Mouse (Mus musculus): Measurements from ENCODE around the gene Zan. TPM values are rescaled to one million over a fixed set of nuclear protein-coding genes. Genes with fewer than 3 reads are reported as not detected.

The Zan gene
- polyA plus RNA-seq, 1 experiment from 2014 or later, result 0.12 TPM

DNA sequence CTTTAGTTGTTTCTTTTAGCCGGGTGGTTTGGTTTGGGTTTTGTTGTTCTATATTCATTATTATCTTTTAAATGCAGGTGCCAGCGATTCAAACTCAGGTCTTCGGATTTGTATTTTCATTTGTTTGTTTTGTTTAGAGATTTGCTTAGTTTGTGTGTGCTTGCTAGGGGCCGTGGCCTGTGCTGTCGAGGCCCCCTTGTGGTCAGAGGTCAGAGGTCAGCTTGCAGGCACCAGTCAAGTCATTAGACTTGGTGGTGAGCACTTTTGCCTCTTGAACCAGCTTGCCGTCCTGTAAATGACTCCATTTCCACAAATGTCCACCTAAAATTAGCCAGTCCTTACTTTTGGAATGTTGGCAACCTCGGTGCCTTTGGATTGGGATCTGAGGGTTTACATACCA lies 118.5 kb downstream of the Zan start:
- ATAC-seq (ENCODE audit: low FRiP score, low TSS enrichment) (no peak), DNase-seq (no peak)
- 46% methylated on average over 7 of the region's 7 CpGs for WGBS
- no peaks in the 10 kb centered on the region for H3K4me1 ChIP-seq (ENCODE audit: control insufficient read depth, insufficient read depth, low read length)
- H3K9ac ChIP-seq (replicated peaks; ENCODE audit: low read length), result no peak overlapping the region
- H3K4me3 ChIP-seq (replicated peaks; ENCODE audit: low read depth, low read length), result no peak overlapping the region
- no peak overlapping the region for H3K27ac ChIP-seq (replicated peaks; ENCODE audit: low read depth, low read length)
- H3K36me3 ChIP-seq (ENCODE audit: control insufficient read depth, insufficient read depth, low read length), result peaks cover 37% of the 10 kb centered on the region
- no peaks in the 10 kb centered on the region for H3K9me3 ChIP-seq (ENCODE audit: control insufficient read depth, low read length)
- no peak overlapping the region for H3K4me2 ChIP-seq (ENCODE audit: low read length)
- no peaks in the 10 kb centered on the region for H3K27me3 ChIP-seq (ENCODE audit: control insufficient read depth, insufficient read depth, low read length)

GRCm38 (mm10) chr5:137354091-137354490 lies 122.8 kb downstream of the Zan start:
- Histone ChIP-seq H3K4me2 (ENCODE audit: low read length) (no peak overlapping the region), H3K36me3 (ENCODE audit: control insufficient read depth, insufficient read depth, low read length) (0 out of 2 replicates have a peak, but pooled peaks cover 13% of the 10 kb centered on the region), H3K27me3 (ENCODE audit: control insufficient read depth, insufficient read depth, low read length) (peaks cover 7% of the 10 kb centered on the region; the same call in 1 of the 2 replicates), H3K9me3 (ENCODE audit: control insufficient read depth, low read length) (no peaks in the 10 kb centered on the region), H3K27ac (replicated peaks; ENCODE audit: low read depth, low read length) (no peak overlapping the region), H3K9ac (replicated peaks; ENCODE audit: low read length) (no peak overlapping the region), H3K4me3 (replicated peaks; ENCODE audit: low read depth, low read length) (no peak overlapping the region), H3K4me1 (ENCODE audit: control insufficient read depth, insufficient read depth, low read length) (peaks cover 19% of the 10 kb centered on the region)
- no peak for ATAC-seq (ENCODE audit: low FRiP score, low TSS enrichment)
- 85% methylated on average over 17 of the region's 17 CpGs for WGBS
- no peak for DNase-seq

DNA sequence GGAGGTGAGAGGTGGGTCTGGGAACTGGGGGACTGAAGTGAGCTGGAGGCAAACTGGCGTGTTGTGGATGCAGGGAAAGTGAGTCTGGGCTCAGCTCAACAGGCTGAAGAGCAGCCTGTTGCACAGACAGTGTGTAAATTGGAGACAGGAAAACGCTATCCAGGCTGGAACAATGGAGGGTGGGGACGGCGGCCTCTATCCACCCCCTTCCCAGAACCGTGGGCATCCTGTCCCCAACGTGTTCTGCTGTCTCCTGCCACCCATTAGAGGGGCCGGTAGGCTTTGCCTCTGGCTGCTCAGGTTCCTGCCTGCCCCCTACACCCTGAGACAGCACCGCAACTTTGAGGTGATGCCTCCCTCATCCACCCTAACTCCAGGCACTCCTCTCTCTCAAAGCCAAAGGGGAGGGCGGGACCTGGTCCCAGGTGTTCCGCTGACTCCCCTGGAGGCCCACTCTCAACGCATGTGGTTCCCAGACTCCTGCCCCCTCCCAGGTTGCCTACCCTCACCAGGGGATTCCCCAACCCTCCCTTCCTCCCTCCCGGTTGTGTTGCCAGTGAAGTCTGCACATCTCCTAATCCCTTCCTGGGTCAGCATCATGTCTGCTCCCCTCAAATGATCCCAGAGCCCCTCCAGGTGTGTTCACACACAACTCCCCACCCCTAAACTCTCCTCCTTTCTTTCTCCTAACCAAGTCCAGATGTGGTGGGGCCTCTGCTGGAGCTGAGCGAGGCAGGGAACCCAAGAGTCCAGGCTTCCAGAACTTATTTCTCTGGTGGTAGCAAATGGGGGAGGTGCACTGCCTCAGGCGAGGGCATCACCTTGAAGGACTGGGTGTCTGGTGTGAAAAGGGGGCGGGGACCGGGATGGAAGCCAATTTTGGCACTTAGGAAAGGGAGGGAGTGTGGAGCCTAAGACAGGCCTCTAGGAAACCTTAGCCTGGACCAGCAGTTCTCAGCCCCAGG lies 124.6 kb downstream of the Zan start:
- H3K9me3 ChIP-seq (ENCODE audit: control insufficient read depth, low read length), result no peaks in the 10 kb centered on the region
- peak overlapping the region; percentile 90 for H3K4me2 ChIP-seq (ENCODE audit: low read length)
- no peak overlapping the region for H3K27ac ChIP-seq (replicated peaks; ENCODE audit: low read depth, low read length)
- ATAC-seq (ENCODE audit: low FRiP score, low TSS enrichment) (no peak), DNase-seq (peak; percentile 18)
- H3K36me3 ChIP-seq (ENCODE audit: control insufficient read depth, insufficient read depth, low read length), result 0 out of 2 replicates have a peak, but pooled peaks cover 7% of the 10 kb centered on the region
- peak overlapping the region; percentile 55 for H3K4me3 ChIP-seq (replicated peaks; ENCODE audit: low read depth, low read length)
- 21% methylated on average over 16 of the region's 16 CpGs for WGBS
- peaks cover 29% of the 10 kb centered on the region for H3K4me1 ChIP-seq (ENCODE audit: control insufficient read depth, insufficient read depth, low read length)
- peaks cover 8% of the 10 kb centered on the region; the same call in 1 of the 2 replicates for H3K27me3 ChIP-seq (ENCODE audit: control insufficient read depth, insufficient read depth, low read length)
- peak overlapping the region; percentile 3; the same call in 1 of the 2 replicates for H3K9ac ChIP-seq (replicated peaks; ENCODE audit: low read length)

- peak overlapping the region; percentile 90 for H3K4me2 ChIP-seq (ENCODE audit: low read length)
- H3K36me3 ChIP-seq (ENCODE audit: control insufficient read depth, insufficient read depth, low read length), result 0 out of 2 replicates have a peak, but pooled peaks cover 4% of the 10 kb centered on the region
- no peaks in the 10 kb centered on the region for H3K9me3 ChIP-seq (ENCODE audit: control insufficient read depth, low read length)
- H3K9ac ChIP-seq (replicated peaks; ENCODE audit: low read length), result peak overlapping the region; percentile 60; the same call in 1 of the 2 replicates
- no peak overlapping the region for H3K27ac ChIP-seq (replicated peaks; ENCODE audit: low read depth, low read length)
- H3K4me3 ChIP-seq (replicated peaks; ENCODE audit: low read depth, low read length), result peak overlapping the region; percentile 55
- DNase-seq, result no peak
- WGBS, result 7% methylated on average over 4 of the region's 4 CpGs
- H3K4me1 ChIP-seq (ENCODE audit: control insufficient read depth, insufficient read depth, low read length), result peaks cover 29% of the 10 kb centered on the region
- H3K27me3 ChIP-seq (ENCODE audit: control insufficient read depth, insufficient read depth, low read length), result peaks cover 8% of the 10 kb centered on the region; the same call in 1 of the 2 replicates
- ATAC-seq (ENCODE audit: low FRiP score, low TSS enrichment), result no peak
Observed at GRCm38 (mm10) chr5:137351394-137351793, 125.5 kb downstream of the Zan start.

DNA sequence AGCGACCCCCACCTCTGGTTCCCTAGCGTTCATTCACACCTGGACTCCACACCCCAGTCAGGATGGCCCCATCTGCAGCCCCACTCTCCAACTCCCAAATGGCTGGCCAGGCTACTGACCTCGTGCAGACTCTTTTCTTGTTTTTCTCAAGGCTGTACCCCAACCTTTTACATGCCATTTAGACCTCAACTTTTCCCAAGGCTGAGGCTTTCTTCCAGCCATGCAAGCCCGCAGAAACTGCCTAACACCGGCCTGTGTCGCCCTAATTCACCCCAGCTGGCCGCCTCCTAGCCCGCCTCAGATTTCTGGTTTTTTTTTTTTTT lies 125.8 kb downstream of the Zan start:
- Histone ChIP-seq H3K9me3 (ENCODE audit: control insufficient read depth, low read length) (no peaks in the 10 kb centered on the region), H3K36me3 (ENCODE audit: control insufficient read depth, insufficient read depth, low read length) (0 out of 2 replicates have a peak, but pooled peaks cover 2% of the 10 kb centered on the region), H3K27ac (replicated peaks; ENCODE audit: low read depth, low read length) (no peak overlapping the region), H3K27me3 (ENCODE audit: control insufficient read depth, insufficient read depth, low read length) (peaks cover 8% of the 10 kb centered on the region; the same call in 1 of the 2 replicates), H3K9ac (replicated peaks; ENCODE audit: low read length) (peak overlapping the region; percentile 60; the same call in 1 of the 2 replicates), H3K4me3 (replicated peaks; ENCODE audit: low read depth, low read length) (peak overlapping the region; percentile 55), H3K4me2 (ENCODE audit: low read length) (peak overlapping the region; percentile 90), H3K4me1 (ENCODE audit: control insufficient read depth, insufficient read depth, low read length) (peaks cover 29% of the 10 kb centered on the region)
- no peak for DNase-seq
- under 1% methylated on average over 8 of the region's 8 CpGs for WGBS
- no peak for ATAC-seq (ENCODE audit: low FRiP score, low TSS enrichment)

DNA sequence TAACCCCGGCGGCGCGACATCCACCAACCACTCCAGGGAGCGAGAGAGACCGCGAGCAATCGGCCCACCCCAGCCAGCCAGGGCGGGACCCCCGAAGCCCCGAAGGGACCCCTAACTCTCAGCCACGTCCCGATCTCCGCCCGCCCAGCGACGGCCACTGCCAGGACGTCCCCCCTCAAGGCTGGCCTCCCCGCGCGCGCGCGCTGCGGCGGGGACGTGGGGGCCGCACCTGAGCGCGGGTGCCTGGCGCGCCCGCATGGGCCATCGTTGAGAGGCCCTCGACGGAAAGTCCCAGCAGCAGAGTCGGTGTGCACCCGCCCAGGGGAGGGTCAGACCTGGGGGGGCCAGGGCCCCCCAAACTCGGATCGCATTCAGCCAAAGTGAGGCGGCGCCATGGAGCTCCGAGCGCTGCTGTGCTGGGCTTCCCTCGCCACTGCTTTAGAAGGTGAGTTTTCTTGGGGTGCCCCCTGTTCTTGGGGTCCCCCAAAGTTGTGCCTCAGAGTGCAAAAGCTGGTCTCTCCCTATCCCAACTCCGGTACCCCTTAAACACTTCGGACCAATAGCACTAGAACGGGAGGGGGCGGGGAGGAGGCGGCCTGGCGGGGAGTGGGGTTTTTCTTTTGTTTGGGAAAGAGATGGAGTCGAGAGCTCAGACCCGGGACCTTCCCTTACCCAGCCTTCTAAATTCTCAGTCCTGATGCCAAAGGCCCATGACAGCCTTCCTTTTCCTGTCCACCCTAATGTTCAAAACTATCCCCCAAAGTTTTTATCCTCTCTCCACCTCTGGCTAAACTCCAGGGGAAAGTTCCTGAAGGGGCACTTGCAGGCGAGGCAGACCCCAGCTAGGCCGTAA lies 126.4 kb downstream of the Zan start:
- DNase-seq, result peak; percentile 60
- peak overlapping the region; percentile 55 for H3K4me3 ChIP-seq (replicated peaks; ENCODE audit: low read depth, low read length)
- WGBS, result under 1% methylated on average over 55 of the region's 55 CpGs

GRCm38 (mm10) chr5:137349384-137350204 lies 127.3 kb downstream of the Zan start, which contains the start of gene Ephb4:
Gene Ephb4 (plus strand): TSS chr5:137350109.
- Histone ChIP-seq H3K4me2 (ENCODE audit: low read length) (peak within 1 kb of the TSS; percentile 90), H3K4me3 (replicated peaks; ENCODE audit: low read depth, low read length) (peak within 1 kb of the TSS; percentile 55), H3K9ac (replicated peaks; ENCODE audit: low read length) (peak within 1 kb of the TSS; percentile 60), H3K9me3 (ENCODE audit: control insufficient read depth, low read length) (no peaks in the 10 kb centered on the region), H3K4me1 (ENCODE audit: control insufficient read depth, insufficient read depth, low read length) (peaks cover 29% of the 10 kb centered on the region), H3K27ac (replicated peaks; ENCODE audit: low read depth, low read length) (peak within 1 kb of the TSS; percentile 60), H3K27me3 (ENCODE audit: control insufficient read depth, insufficient read depth, low read length) (peaks cover 8% of the 10 kb centered on the region; the same call in 1 of the 2 replicates), H3K36me3 (ENCODE audit: control insufficient read depth, insufficient read depth, low read length) (no peaks in the 10 kb centered on the region)
- peak; percentile 84 for DNase-seq
- WGBS, result under 1% methylated on average over 32 of the region's 32 CpGs
- peak; percentile 89 for ATAC-seq (ENCODE audit: low FRiP score, low TSS enrichment)

More for the DNA sequence above, 126.4 kb downstream of the Zan start:
- no peaks in the 10 kb centered on the region for H3K36me3 ChIP-seq (ENCODE audit: control insufficient read depth, insufficient read depth, low read length)
- H3K9me3 ChIP-seq (ENCODE audit: control insufficient read depth, low read length), result no peaks in the 10 kb centered on the region
- peaks cover 8% of the 10 kb centered on the region; the same call in 1 of the 2 replicates for H3K27me3 ChIP-seq (ENCODE audit: control insufficient read depth, insufficient read depth, low read length)
- H3K9ac ChIP-seq (replicated peaks; ENCODE audit: low read length), result peak overlapping the region; percentile 60
- H3K4me2 ChIP-seq (ENCODE audit: low read length), result peak overlapping the region; percentile 90
- H3K4me1 ChIP-seq (ENCODE audit: control insufficient read depth, insufficient read depth, low read length), result peaks cover 29% of the 10 kb centered on the region
- ATAC-seq (ENCODE audit: low FRiP score, low TSS enrichment), result no peak; the same call in none of the 2 replicates
- H3K27ac ChIP-seq (replicated peaks; ENCODE audit: low read depth, low read length), result peak overlapping the region; percentile 60

Data from midbrain, embryonic 14.5 days (tissue).